Mouse (Mus musculus): ENCODE measurements at regions not wholly inside any gene's neighbourhood (a gene's known extent, or its start where the extent isn't known, plus 50 kb on each side); places are given as distances from the start of the nearest gene placed in this dataset.

DNA sequence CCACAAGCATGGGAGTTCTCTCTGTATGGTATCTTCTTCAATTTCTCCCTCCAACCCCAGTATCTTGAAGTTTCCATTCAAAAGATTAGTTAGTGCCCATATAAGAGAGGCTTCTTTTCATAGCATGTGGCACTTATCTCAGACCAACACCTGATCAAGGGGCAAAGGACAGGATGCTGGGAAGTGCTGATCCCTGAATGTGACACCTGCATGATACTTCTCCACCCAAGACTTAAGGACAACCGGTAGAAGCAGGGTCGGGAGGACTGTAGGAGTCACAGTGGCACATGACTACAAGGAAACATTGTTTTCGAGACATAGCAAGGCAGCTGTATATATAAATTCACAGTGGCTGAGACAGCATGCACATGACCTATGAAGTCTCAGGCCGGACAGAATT is 227.6 kb upstream of the Cwc22 start:
- TF ChIP-seq CTCF (IDR thresholded peaks at IDR 0.05; ENCODE audit: low read depth, low read length) (no peak), GATA1 (IDR thresholded peaks at IDR 0.05; ENCODE audit: borderline replicate concordance, low read length) (no peak), TAL1 (conservative IDR thresholded peaks at IDR 0.05; ENCODE audit: low read depth, low read length) (no peak), POLR2AphosphoS5 (IDR thresholded peaks at IDR 0.05; ENCODE audit: insufficient replicate concordance, low read depth, low read length) (no peak), GATA2 (IDR thresholded peaks at IDR 0.05; ENCODE audit: borderline replicate concordance, low read depth, low read length) (no peak)

Measured in G1E (cell line).